Mouse (Mus musculus) midbrain, embryonic 13.5 days (tissue): ENCODE measurements around the gene Mylk. TPM values are rescaled to one million over a fixed set of nuclear protein-coding genes. Genes with fewer than 3 reads are reported as not detected.

Experiments used
- ATAC-seq: fragments of 200-750 bp; cut with Nextera tagmentation; 2 replicates; pipeline ENCODE4 v1.8.0; 2017; ENCODE audit warnings: mild to moderate bottlenecking, moderate TSS enrichment, moderate library complexity
- H3K27ac ChIP-seq: fragments of 300-500 bp; sonication (generic); 2 replicates; pipeline ENCODE4 v1.5.1; 2015; ENCODE audit warnings: inconsistent platforms, mild to moderate bottlenecking, moderate library complexity
- H3K27me3 ChIP-seq: fragments of 300-500 bp; sonication (generic); 2 replicates; pipeline ENCODE4 v1.6.1; 2015; ENCODE audit warnings: mild to moderate bottlenecking, inconsistent platforms
- H3K36me3 ChIP-seq: fragments of 300-500 bp; sonication (generic); 2 replicates; pipeline ENCODE4 v1.6.1; 2015; ENCODE audit warnings: mild to moderate bottlenecking, inconsistent platforms
- H3K4me1 ChIP-seq: fragments of 300-500 bp; sonication (generic); replicated peaks from 2 replicates; pipeline ENCODE4 v1.6.1; 2015; ENCODE audit warnings: inconsistent platforms
- H3K4me2 ChIP-seq: fragments of 300-500 bp; sonication (generic); replicated peaks from 2 replicates; pipeline ENCODE4 v1.6.1; 2015; ENCODE audit warnings: moderate library complexity, mild to moderate bottlenecking, inconsistent platforms
- H3K4me3 ChIP-seq: fragments of 300-500 bp; sonication (generic); replicated peaks from 2 replicates; pipeline ENCODE4 v1.5.1; 2015; ENCODE audit warnings: mild to moderate bottlenecking, inconsistent platforms
- H3K9ac ChIP-seq: fragments of 300-500 bp; sonication (generic); replicated peaks from 2 replicates; pipeline ENCODE4 v1.6.1; 2015; ENCODE audit warnings: mild to moderate bottlenecking, inconsistent platforms
- H3K9me3 ChIP-seq: fragments of 300-500 bp; sonication (generic); 2 replicates; pipeline ENCODE4 v1.6.1; 2016; ENCODE audit warnings: mild to moderate bottlenecking, inconsistent platforms
- WGBS: fragments of 180-500 bp; shearing (Covaris S2); methylation state at CpG from one replicate; pipeline ENCODE4 v1.1.7; 2015; 5-methylcytosine and 5-hydroxymethylcytosine counted together
- polyA plus RNA-seq: library from polyadenylated mRNA; unstranded; fragments of >200 nt; fragmentation: Nextera tagmentation; extraction: Ambion mirVana; gene quantifications from 2 replicates; pipeline ENCODE4 v1.2.1, GENCODE M21; 2015

The Mylk gene
- polyA plus RNA-seq, 1 experiment from 2014 or later, result 3.7 TPM

- Histone ChIP-seq H3K4me1 (peaks cover 25% of the 10 kb centered on the region), H3K4me3 (no peak overlapping the region), H3K36me3 (no peaks in the 10 kb centered on the region), H3K9ac (no peak overlapping the region; the same call in 1 of the 2 replicates), H3K27ac (no peak overlapping the region), H3K9me3 (no peaks in the 10 kb centered on the region), H3K27me3 (peaks cover 33% of the 10 kb centered on the region), H3K4me2 (no peak overlapping the region; the same call in 1 of the 2 replicates)
- WGBS, result 12% methylated on average over 11 of the region's 11 CpGs
- ATAC-seq, result peak; percentile 58; the same call in 1 of the 2 replicates
These were observed 3.2 kb downstream of the Mylk start for GRCm38 (mm10) chr16:34748081-34748720.

- peaks cover 25% of the 10 kb centered on the region for H3K4me1 ChIP-seq
- ATAC-seq, result no peak
- WGBS, result 54% methylated on average over 4 of the region's 4 CpGs
These were observed 4.5 kb downstream of the Mylk start for GRCm38 (mm10) chr16:34749536-34749935.

GRCm38 (mm10) chr16:34752026-34752425, 7.0 kb downstream of the Mylk start:
- Histone ChIP-seq H3K9me3 (no peaks in the 10 kb centered on the region), H3K27me3 (peaks cover 8% of the 10 kb centered on the region; the same call in 1 of the 2 replicates), H3K4me3 (no peak overlapping the region), H3K4me1 (peaks cover 16% of the 10 kb centered on the region), H3K4me2 (no peak overlapping the region), H3K9ac (no peak overlapping the region), H3K36me3 (no peaks in the 10 kb centered on the region), H3K27ac (no peak overlapping the region)
- no peak for ATAC-seq
- WGBS, result 67% methylated on average over 3 of the region's 3 CpGs

More at GRCm38 (mm10) chr16:34749536-34749935, 4.5 kb downstream of the Mylk start:
- no peak overlapping the region for H3K4me2 ChIP-seq
- H3K27ac ChIP-seq, result no peak overlapping the region
- H3K9me3 ChIP-seq, result no peaks in the 10 kb centered on the region
- no peak overlapping the region for H3K4me3 ChIP-seq
- H3K9ac ChIP-seq, result no peak overlapping the region
- H3K27me3 ChIP-seq, result peaks cover 22% of the 10 kb centered on the region
- no peaks in the 10 kb centered on the region for H3K36me3 ChIP-seq

- no peak for ATAC-seq
- Histone ChIP-seq H3K4me3 (no peak overlapping the region), H3K27me3 (0 out of 2 replicates have a peak, but pooled peaks cover 4% of the 10 kb centered on the region), H3K27ac (no peak overlapping the region), H3K9ac (no peak overlapping the region), H3K4me2 (no peak overlapping the region), H3K9me3 (no peaks in the 10 kb centered on the region), H3K36me3 (no peaks in the 10 kb centered on the region), H3K4me1 (peaks cover 13% of the 10 kb centered on the region)
- WGBS, result 87% methylated on average over 3 of the region's 3 CpGs
These were observed 8.0 kb downstream of the Mylk start for GRCm38 (mm10) chr16:34752977-34753376.

GRCm38 (mm10) chr16:34756991-34757390, 12.0 kb downstream of the Mylk start:
- WGBS, result 55% methylated on average over 7 of the region's 7 CpGs
- no peak overlapping the region for H3K4me3 ChIP-seq
- H3K27me3 ChIP-seq, result 0 out of 2 replicates have a peak, but pooled peaks cover 4% of the 10 kb centered on the region
- H3K27ac ChIP-seq, result no peak overlapping the region
- H3K4me2 ChIP-seq, result no peak overlapping the region
- no peaks in the 10 kb centered on the region for H3K4me1 ChIP-seq
- H3K9me3 ChIP-seq, result no peaks in the 10 kb centered on the region
- no peaks in the 10 kb centered on the region for H3K36me3 ChIP-seq
- no peak overlapping the region for H3K9ac ChIP-seq
- no peak for ATAC-seq

- Histone ChIP-seq H3K4me1 (no peaks in the 10 kb centered on the region), H3K27me3 (no peaks in the 10 kb centered on the region), H3K9ac (no peak overlapping the region), H3K4me3 (no peak overlapping the region), H3K4me2 (no peak overlapping the region), H3K36me3 (no peaks in the 10 kb centered on the region), H3K27ac (no peak overlapping the region), H3K9me3 (no peaks in the 10 kb centered on the region)
- 44% methylated on average over 5 of the region's 5 CpGs for WGBS
- no peak for ATAC-seq
These were observed 13.2 kb downstream of the Mylk start for GRCm38 (mm10) chr16:34758205-34758604.

- Histone ChIP-seq H3K36me3 (no peaks in the 10 kb centered on the region), H3K4me2 (no peak overlapping the region), H3K27ac (no peak overlapping the region), H3K4me1 (0 out of 2 replicates have a peak, but pooled peaks cover 6% of the 10 kb centered on the region), H3K9me3 (no peaks in the 10 kb centered on the region), H3K27me3 (peaks cover 11% of the 10 kb centered on the region), H3K9ac (no peak overlapping the region), H3K4me3 (no peak overlapping the region)
- no peak for ATAC-seq
- 80% methylated on average over 9 of the region's 9 CpGs for WGBS
These were observed 19.1 kb downstream of the Mylk start for GRCm38 (mm10) chr16:34763959-34764591.

- H3K27me3 ChIP-seq, result peaks cover 20% of the 10 kb centered on the region
- 0 out of 2 replicates have a peak, but pooled peaks cover 6% of the 10 kb centered on the region for H3K4me1 ChIP-seq
- H3K27ac ChIP-seq, result no peak overlapping the region
- H3K4me2 ChIP-seq, result no peak overlapping the region
- no peak overlapping the region for H3K4me3 ChIP-seq
- no peak overlapping the region for H3K9ac ChIP-seq
- 67% methylated on average over 1 of the region's 1 CpGs for WGBS
- ATAC-seq, result no peak
- no peaks in the 10 kb centered on the region for H3K9me3 ChIP-seq
- H3K36me3 ChIP-seq, result no peaks in the 10 kb centered on the region
These were observed 20.7 kb downstream of the Mylk start for GRCm38 (mm10) chr16:34765666-34766065.

- Histone ChIP-seq H3K27me3 (peaks cover 23% of the 10 kb centered on the region), H3K9ac (no peak overlapping the region), H3K9me3 (0 out of 2 replicates have a peak, but pooled peaks cover 1% of the 10 kb centered on the region), H3K27ac (no peak overlapping the region), H3K4me3 (no peak overlapping the region), H3K4me1 (0 out of 2 replicates have a peak, but pooled peaks cover 6% of the 10 kb centered on the region), H3K36me3 (no peaks in the 10 kb centered on the region), H3K4me2 (no peak overlapping the region)
- ATAC-seq, result no peak
- 100% methylated on average over 1 of the region's 1 CpGs for WGBS
These were observed 21.2 kb downstream of the Mylk start for GRCm38 (mm10) chr16:34766193-34766592.

- Histone ChIP-seq H3K27me3 (peaks cover 26% of the 10 kb centered on the region), H3K36me3 (no peaks in the 10 kb centered on the region), H3K27ac (no peak overlapping the region), H3K9me3 (0 out of 2 replicates have a peak, but pooled peaks cover 4% of the 10 kb centered on the region), H3K4me2 (no peak overlapping the region), H3K4me3 (no peak overlapping the region), H3K4me1 (peaks cover 8% of the 10 kb centered on the region), H3K9ac (no peak overlapping the region)
- ATAC-seq, result no peak
- 97% methylated on average over 2 of the region's 2 CpGs for WGBS
These were observed 22.4 kb downstream of the Mylk start for GRCm38 (mm10) chr16:34767443-34767842.

- Histone ChIP-seq H3K9ac (no peak overlapping the region), H3K4me2 (no peak overlapping the region), H3K27ac (no peak overlapping the region), H3K27me3 (peaks cover 26% of the 10 kb centered on the region), H3K9me3 (0 out of 2 replicates have a peak, but pooled peaks cover 4% of the 10 kb centered on the region), H3K4me1 (peaks cover 18% of the 10 kb centered on the region), H3K4me3 (no peak overlapping the region), H3K36me3 (no peaks in the 10 kb centered on the region)
- no peak for ATAC-seq
- 65% methylated on average over 4 of the region's 4 CpGs for WGBS
These were observed 23.4 kb downstream of the Mylk start for GRCm38 (mm10) chr16:34768436-34768835.

- Histone ChIP-seq H3K4me2 (no peak overlapping the region), H3K9ac (no peak overlapping the region), H3K9me3 (0 out of 2 replicates have a peak, but pooled peaks cover 4% of the 10 kb centered on the region), H3K27me3 (peaks cover 31% of the 10 kb centered on the region), H3K36me3 (no peaks in the 10 kb centered on the region), H3K4me3 (no peak overlapping the region), H3K4me1 (peaks cover 22% of the 10 kb centered on the region), H3K27ac (no peak overlapping the region)
- 91% methylated on average over 4 of the region's 4 CpGs for WGBS
- no peak for ATAC-seq
These were observed 25.1 kb downstream of the Mylk start for GRCm38 (mm10) chr16:34770127-34770526.
